Mouse (Mus musculus): ENCODE results near the gene Exog. TPM values are rescaled to one million over a fixed set of nuclear protein-coding genes. Genes with fewer than 3 reads are reported as not detected.

The Exog gene
- polyA plus RNA-seq, 1 experiment from 2014 or later = 6.9 TPM

DNA sequence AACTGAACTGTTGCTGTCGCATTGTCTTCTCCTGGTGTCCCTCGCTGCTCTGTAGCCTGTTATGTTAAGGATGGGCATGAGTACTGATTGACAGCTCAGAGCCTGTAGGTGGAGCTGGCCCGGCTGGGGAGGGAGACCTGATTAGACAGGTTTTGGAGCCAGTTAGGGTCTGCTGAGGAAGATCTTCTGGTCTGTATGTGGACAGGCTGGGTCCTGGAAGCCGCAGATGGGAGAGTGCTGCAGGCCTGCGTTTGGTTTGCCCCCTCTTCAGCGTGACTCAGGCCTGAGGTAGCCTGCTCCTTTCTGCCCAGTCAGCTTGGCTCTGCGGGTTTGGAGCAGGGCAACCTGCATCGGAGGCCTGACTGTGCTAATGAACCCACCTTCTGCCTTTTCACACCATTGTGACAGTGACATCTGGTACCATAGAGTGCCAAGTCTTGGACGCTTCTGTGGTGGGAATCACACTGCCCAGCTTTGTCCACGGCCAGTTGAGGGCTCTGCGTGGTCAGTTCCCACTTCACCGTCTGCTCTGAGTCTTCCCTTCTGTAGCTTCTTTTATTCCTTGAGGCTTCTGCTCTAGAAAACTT, 24.8 kb upstream of the Exog start:
- Histone ChIP-seq H3K4me2 (no peak overlapping the region), H3K4me3 (replicated peaks) (no peak overlapping the region), H3K9ac (no peak overlapping the region), H3K4me1 (replicated peaks) (peaks cover 2% of the 10 kb centered on the region), H3K36me3 (no peaks in the 10 kb centered on the region), H3K27ac (no peak overlapping the region), H3K9me3 (replicated peaks) (no peaks in the 10 kb centered on the region), H3K27me3 (no peaks in the 10 kb centered on the region)
- 68% methylated on average over 12 of the region's 12 CpGs for WGBS (ENCODE audit: insufficient replicate concordance)
- ATAC-seq (ENCODE audit: low read depth) = no peak
- no peak for DNase-seq

DNA sequence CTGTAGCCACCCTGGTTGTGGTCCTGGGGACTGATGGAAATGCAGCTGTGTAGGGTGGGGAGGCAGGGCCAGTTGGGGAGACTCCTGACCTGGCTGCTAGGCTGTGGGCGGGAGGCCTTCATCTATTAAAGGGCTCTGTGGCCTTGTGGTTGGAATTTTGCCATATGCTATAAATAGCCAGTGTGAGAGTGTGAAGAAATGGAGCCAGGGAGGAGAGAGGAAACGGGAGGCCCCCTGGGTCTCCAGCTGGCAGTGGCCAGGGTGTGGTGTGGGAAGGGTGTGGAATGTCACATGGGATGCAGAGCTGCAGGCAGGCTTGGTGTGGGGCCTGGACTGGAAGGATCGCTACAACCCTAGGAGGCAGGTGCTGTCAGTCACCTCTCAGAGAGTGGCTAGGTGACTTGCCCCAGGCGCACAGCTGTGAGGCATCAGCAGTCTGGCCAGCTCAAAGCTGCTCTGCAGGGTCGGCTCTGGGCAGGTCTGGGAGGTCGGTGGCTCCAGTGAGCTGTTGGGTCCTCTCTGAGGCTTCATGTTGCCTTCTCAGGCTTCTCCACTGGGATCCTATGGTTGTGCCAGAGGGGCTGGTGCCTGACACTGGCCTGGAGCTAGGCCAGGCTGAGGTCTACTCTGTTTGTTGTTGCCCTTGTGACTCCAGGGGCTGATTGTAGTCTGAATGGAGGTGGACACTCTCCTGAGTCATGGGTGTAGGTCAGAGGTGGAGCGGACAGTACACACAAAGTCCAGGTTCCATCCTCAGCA, 19.3 kb upstream of the Exog start:
- Histone ChIP-seq H3K4me2 (no peak overlapping the region), H3K36me3 (no peaks in the 10 kb centered on the region), H3K27ac (no peak overlapping the region), H3K9ac (no peak overlapping the region), H3K9me3 (replicated peaks) (no peaks in the 10 kb centered on the region), H3K4me1 (replicated peaks) (peaks cover 15% of the 10 kb centered on the region), H3K4me3 (replicated peaks) (no peak overlapping the region), H3K27me3 (no peaks in the 10 kb centered on the region)
- WGBS (ENCODE audit: insufficient replicate concordance) = 43% methylated on average over 7 of the region's 7 CpGs
- peak; percentile 52 for ATAC-seq (ENCODE audit: low read depth)
- DNase-seq = no peak

DNA sequence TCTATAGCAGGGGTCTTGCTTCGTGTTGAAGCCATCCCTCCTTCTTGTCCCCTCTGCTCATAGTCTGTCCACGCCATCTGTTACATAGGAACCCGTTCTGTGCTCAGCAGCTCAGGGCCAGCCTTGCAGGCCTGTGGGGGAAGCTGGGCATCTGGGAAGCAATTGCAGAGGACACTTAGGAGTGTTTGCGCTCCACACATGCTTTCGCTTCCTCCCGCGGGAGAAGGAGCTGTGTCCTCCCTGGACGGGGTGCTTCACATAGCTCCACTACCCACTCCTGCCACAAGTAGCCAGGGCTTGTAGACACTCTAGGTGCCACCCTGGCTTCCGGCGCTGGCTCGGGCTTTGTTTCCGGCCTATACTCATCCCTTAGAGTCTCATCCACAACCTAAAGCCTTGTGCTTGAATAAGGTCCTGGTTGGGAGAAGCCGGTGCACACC, 18.7 kb upstream of the Exog start:
- Histone ChIP-seq H3K4me3 (replicated peaks) (no peak overlapping the region), H3K9ac (no peak overlapping the region), H3K9me3 (replicated peaks) (no peaks in the 10 kb centered on the region), H3K27me3 (no peaks in the 10 kb centered on the region), H3K27ac (no peak overlapping the region), H3K4me1 (replicated peaks) (peaks cover 15% of the 10 kb centered on the region), H3K36me3 (no peaks in the 10 kb centered on the region), H3K4me2 (no peak overlapping the region)
- no peak for ATAC-seq (ENCODE audit: low read depth)
- DNase-seq = no peak
- 81% methylated on average over 13 of the region's 13 CpGs for WGBS (ENCODE audit: insufficient replicate concordance)

DNA sequence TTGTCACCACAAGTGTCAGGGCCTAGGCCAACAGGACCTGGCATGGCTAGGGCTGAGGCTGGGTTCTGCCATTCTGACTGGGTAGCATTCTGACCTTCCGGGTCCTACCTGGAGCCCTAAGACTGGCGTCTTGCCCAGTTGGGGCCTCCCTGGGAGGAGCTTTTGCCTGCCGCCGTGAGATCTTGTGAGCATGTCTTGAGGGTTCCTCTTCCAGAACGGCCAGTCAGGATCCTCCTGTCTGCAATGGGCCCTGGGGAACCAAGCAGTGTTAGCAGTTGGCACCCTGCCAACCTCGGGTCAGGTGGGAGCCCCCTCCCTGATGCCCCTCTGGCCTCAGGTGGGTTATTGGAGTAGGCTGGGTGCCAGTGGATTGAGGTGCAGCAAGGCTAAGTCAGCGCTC, 18.3 kb upstream of the Exog start:
- 67% methylated on average over 7 of the region's 7 CpGs for WGBS (ENCODE audit: insufficient replicate concordance)
- ATAC-seq (ENCODE audit: low read depth) (no peak), DNase-seq (no peak)
- H3K4me1 ChIP-seq (replicated peaks) = peaks cover 15% of the 10 kb centered on the region
- no peak overlapping the region for H3K27ac ChIP-seq
- H3K36me3 ChIP-seq = no peaks in the 10 kb centered on the region
- no peaks in the 10 kb centered on the region for H3K9me3 ChIP-seq (replicated peaks)
- H3K27me3 ChIP-seq = no peaks in the 10 kb centered on the region
- H3K4me2 ChIP-seq = no peak overlapping the region
- H3K9ac ChIP-seq = no peak overlapping the region
- H3K4me3 ChIP-seq (replicated peaks) = no peak overlapping the region

DNA sequence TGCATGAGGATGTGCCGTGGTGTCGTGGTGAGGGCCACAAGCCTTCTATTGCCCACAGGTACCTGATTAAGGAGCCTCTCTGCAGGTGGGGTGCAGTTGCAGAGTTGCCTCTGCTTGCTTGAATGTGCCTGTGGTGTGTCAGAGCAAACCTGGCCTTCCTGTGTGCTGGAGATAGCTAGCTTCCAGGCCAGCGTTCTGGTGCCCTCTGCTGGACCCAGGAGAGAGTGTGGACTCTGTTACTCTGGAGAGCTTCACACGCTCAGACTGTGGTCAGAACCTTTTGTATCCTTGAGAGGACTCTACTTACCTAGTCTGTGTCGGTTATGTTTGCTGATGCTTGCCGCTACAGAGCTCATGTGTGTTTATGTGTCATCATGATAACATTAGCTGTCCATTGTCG, 14.4 kb upstream of the Exog start:
- peaks cover 9% of the 10 kb centered on the region; the same call in 1 of the 2 replicates for H3K36me3 ChIP-seq
- peak; percentile 35; the same call in 1 of the 2 replicates for ATAC-seq (ENCODE audit: low read depth)

DNA sequence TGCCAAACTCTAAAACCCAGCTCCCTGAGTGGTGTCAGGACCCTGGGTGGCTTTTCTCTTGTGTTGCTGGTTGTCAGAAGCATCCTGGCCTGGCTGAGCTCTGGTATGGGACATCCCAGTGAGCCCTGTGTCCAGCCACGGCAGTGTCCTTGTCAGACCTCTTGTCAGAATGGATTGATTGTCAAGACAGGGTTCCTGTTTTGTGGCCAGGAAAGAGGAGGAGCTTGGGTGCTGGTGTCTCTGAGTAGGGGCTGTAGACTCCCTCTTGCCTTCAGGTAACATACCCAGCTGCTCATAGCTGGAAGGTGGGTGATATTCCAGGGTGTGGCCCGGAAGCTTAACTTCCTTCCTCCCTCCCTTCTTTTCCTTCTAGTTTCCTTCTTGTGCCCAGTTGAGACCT, 8.9 kb upstream of the Exog start:
- no peak for ATAC-seq (ENCODE audit: low read depth)

More for the DNA sequence above, 14.4 kb upstream of the Exog start:
- Histone ChIP-seq H3K4me2 (no peak overlapping the region), H3K4me1 (replicated peaks) (peaks cover 9% of the 10 kb centered on the region), H3K9ac (no peak overlapping the region), H3K4me3 (replicated peaks) (no peak overlapping the region), H3K9me3 (replicated peaks) (no peaks in the 10 kb centered on the region), H3K27ac (no peak overlapping the region), H3K27me3 (no peaks in the 10 kb centered on the region)
- peak; percentile 37 for DNase-seq
- WGBS (ENCODE audit: insufficient replicate concordance) = 42% methylated on average over 7 of the region's 7 CpGs

DNA sequence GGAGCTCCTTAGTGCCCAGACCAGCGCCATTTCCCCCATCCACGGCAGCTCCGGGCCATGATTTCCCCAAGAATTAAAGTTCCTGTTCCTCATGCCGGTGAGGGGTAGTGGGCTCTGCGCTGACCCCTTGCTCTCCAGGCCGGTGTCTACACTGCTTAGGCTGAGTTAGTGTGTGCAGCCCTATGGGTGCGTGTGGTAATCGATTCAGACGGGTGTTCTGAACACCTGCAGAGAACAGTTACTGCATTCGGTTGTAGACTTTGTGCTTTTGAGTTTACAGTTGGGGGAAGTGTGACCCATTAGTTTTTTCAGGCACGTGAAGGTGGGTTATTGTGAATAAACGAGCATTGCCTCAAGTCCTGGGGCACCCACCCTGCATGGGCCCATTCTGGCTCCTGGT, 6.7 kb upstream of the Exog start:
- no peaks in the 10 kb centered on the region for H3K9me3 ChIP-seq (replicated peaks)
- DNase-seq (no peak), ATAC-seq (ENCODE audit: low read depth) (no peak)
- no peak overlapping the region for H3K4me2 ChIP-seq
- H3K4me1 ChIP-seq (replicated peaks) = no peaks in the 10 kb centered on the region; the same call in 1 of the 2 replicates
- H3K27ac ChIP-seq = no peak overlapping the region
- 76% methylated on average over 12 of the region's 12 CpGs for WGBS (ENCODE audit: insufficient replicate concordance)
- no peak overlapping the region for H3K9ac ChIP-seq
- H3K27me3 ChIP-seq = no peaks in the 10 kb centered on the region
- peaks cover 9% of the 10 kb centered on the region; the same call in 1 of the 2 replicates for H3K36me3 ChIP-seq
- no peak overlapping the region for H3K4me3 ChIP-seq (replicated peaks)

More for the DNA sequence above, 8.9 kb upstream of the Exog start:
- DNase-seq = no peak
- WGBS (ENCODE audit: insufficient replicate concordance) = 36% methylated on average over 2 of the region's 2 CpGs
- Histone ChIP-seq H3K4me3 (replicated peaks) (no peak overlapping the region), H3K9ac (no peak overlapping the region), H3K27ac (no peak overlapping the region), H3K4me1 (replicated peaks) (no peaks in the 10 kb centered on the region; the same call in 1 of the 2 replicates), H3K4me2 (no peak overlapping the region), H3K36me3 (peaks cover 9% of the 10 kb centered on the region; the same call in 1 of the 2 replicates), H3K9me3 (replicated peaks) (no peaks in the 10 kb centered on the region), H3K27me3 (no peaks in the 10 kb centered on the region)

DNA sequence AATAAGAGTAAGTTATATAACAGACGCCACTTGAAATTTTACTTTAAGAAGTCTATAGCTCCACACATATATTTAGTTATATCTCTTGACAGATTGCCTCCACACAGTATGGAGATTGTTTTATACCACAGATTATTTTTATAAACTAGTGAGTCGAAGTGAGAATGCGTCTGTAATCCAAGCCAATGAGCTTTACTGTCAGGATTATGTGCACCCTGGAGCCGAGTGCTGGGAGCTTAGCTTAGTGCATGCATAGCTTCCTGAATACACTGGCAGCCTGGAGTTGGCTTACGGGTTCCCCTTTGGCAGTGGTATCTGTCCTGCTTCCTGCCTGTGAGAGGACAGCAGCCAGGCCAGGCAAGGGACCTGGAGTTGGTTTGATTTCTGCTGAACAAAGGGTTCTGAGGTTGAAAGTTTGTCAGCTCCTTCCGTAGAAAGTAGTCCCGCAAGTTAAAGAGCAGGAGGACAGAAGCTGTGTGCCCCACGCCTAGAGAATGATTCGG, 6.2 kb upstream of the Exog start:
- DNase-seq (no peak), ATAC-seq (ENCODE audit: low read depth) (no peak)
- Histone ChIP-seq H3K9me3 (replicated peaks) (no peaks in the 10 kb centered on the region), H3K4me2 (no peak overlapping the region), H3K27ac (no peak overlapping the region), H3K4me3 (replicated peaks) (no peak overlapping the region), H3K4me1 (replicated peaks) (no peaks in the 10 kb centered on the region; the same call in 1 of the 2 replicates), H3K9ac (no peak overlapping the region), H3K27me3 (no peaks in the 10 kb centered on the region), H3K36me3 (peaks cover 8% of the 10 kb centered on the region; the same call in 1 of the 2 replicates)
- 69% methylated on average over 9 of the region's 9 CpGs for WGBS (ENCODE audit: insufficient replicate concordance)

DNA sequence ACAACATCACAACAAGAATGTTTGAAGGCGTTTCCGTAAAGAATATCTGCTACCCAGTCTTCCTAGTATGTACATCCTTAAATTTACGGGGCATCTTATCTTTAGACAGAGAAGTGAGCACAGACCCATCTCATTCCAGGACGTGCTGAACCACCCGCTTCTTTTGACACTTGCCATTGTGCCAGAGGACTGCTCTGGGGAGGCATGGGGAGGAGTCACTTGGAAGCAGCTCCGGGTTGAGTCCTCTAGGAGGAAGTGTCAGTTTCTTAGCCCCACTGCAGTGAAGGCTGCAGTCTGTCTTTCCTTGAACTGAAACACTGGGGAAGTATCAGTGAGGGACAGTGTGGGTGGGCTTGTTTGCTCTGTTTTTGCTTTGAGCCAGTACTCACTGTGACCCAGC, 994 bp downstream of the Exog start:
- Histone ChIP-seq H3K27me3 (no peaks in the 10 kb centered on the region), H3K9ac (peak overlapping the region; percentile 85), H3K27ac (0 out of 2 replicates have a peak overlapping the region, but pooled peaks have one; percentile 2), H3K4me1 (replicated peaks) (peaks cover 26% of the 10 kb centered on the region), H3K4me2 (peak overlapping the region; percentile 95), H3K9me3 (replicated peaks) (no peaks in the 10 kb centered on the region), H3K4me3 (replicated peaks) (peak overlapping the region; percentile 76), H3K36me3 (peaks cover 36% of the 10 kb centered on the region)
- no peak for DNase-seq
- no peak for ATAC-seq (ENCODE audit: low read depth)
- 12% methylated on average over 6 of the region's 6 CpGs for WGBS (ENCODE audit: insufficient replicate concordance)

DNA sequence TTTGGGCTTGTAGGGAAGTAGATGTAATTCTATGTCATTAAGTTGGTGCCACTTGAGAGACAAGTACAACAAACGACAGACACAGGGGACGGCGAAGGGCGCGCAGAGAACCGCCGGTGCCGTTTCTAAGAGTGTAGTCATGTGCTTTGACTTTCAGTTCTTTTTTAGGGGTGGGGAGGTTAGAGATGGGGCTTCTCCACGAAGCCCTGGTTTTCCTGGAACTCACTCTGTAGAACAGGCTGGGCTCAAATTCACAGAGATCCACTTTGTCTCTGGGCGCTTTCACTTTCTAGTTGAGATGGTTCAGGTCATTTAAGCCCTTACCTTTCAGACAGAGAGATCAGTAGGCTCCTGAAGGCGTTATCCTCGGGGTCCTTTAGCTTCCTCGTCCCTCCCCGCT, 11.2 kb downstream of the Exog start:
- 78% methylated on average over 14 of the region's 14 CpGs for WGBS (ENCODE audit: insufficient replicate concordance)
- Histone ChIP-seq H3K4me3 (replicated peaks) (no peak overlapping the region), H3K4me2 (no peak overlapping the region), H3K36me3 (peaks cover 47% of the 10 kb centered on the region), H3K9me3 (replicated peaks) (no peaks in the 10 kb centered on the region), H3K27ac (no peak overlapping the region), H3K9ac (no peak overlapping the region), H3K4me1 (replicated peaks) (no peaks in the 10 kb centered on the region), H3K27me3 (no peaks in the 10 kb centered on the region)
- ATAC-seq (ENCODE audit: low read depth) (no peak), DNase-seq (no peak)

DNA sequence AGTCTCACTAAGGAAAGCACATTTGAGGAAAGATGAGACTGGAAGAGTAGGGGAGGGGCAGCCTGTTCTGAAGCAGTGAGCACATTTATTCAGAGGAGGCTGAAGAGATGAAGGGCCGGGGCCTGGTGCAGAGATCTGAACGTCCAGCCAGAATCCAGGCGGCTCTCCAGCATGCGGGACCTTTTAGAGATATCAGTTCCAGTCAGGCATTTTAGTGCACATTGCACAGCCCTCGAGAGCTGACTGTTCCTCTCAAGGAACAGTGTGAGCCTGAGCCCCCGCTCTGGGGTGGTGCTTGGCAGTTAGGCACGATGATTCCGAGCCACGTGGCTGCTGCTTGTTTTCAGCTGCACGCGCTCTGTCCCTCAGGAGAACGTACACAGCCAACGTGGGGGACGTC, 12.4 kb downstream of the Exog start:
- H3K27me3 ChIP-seq = no peaks in the 10 kb centered on the region
- no peak overlapping the region for H3K4me3 ChIP-seq (replicated peaks)
- H3K27ac ChIP-seq = no peak overlapping the region
- WGBS (ENCODE audit: insufficient replicate concordance) = 84% methylated on average over 14 of the region's 14 CpGs
- peaks cover 46% of the 10 kb centered on the region for H3K36me3 ChIP-seq
- DNase-seq (no peak), ATAC-seq (ENCODE audit: low read depth) (no peak)
- no peaks in the 10 kb centered on the region for H3K9me3 ChIP-seq (replicated peaks)
- H3K4me2 ChIP-seq = no peak overlapping the region
- H3K4me1 ChIP-seq (replicated peaks) = no peaks in the 10 kb centered on the region
- no peak overlapping the region for H3K9ac ChIP-seq

Measured in liver, embryonic 13.5 days (tissue).